Mouse (Mus musculus): ENCODE measurements around the gene P2ry12.

- TF ChIP-seq CTCF (IDR thresholded peaks at IDR 0.05; ENCODE audit: low read depth, low read length) = no peak
- no peak for TF ChIP-seq POLR2A (IDR thresholded peaks at IDR 0.05; ENCODE audit: borderline replicate concordance, low read depth, low read length)
These were observed 35.0 kb downstream of the P2ry12 start for GRCm38 (mm10) chr3:59227696-59228095.

Measured in bone marrow macrophage, adult 2 months (primary cell).